Mouse (Mus musculus) forebrain, embryonic 12.5 days (tissue): ENCODE measurements around the gene Apbb1ip. TPM values are rescaled to one million over a fixed set of nuclear protein-coding genes. Genes with fewer than 3 reads are reported as not detected.
A peak's percentile ranks its signal among the peaks of the same experiment; 100 is the strongest.

Source experiments
- ATAC-seq: fragments of 200-750 bp; cut with Nextera tagmentation; 2 replicates; pipeline ENCODE4 v1.8.0; 2017; ENCODE audit warnings: moderate TSS enrichment; ENCODE audit not compliant: low FRiP score
- H3K27ac ChIP-seq: fragments of 300-500 bp; sonication (generic); 2 replicates; pipeline ENCODE4 v1.5.1; 2016; ENCODE audit warnings: mild to moderate bottlenecking
- H3K27me3 ChIP-seq: fragments of 300-500 bp; sonication (generic); 2 replicates; pipeline ENCODE4 v1.6.1; 2016; ENCODE audit warnings: mild to moderate bottlenecking
- H3K36me3 ChIP-seq: fragments of 300-500 bp; sonication (generic); replicated peaks from 2 replicates; pipeline ENCODE4 v1.6.1; 2016; ENCODE audit warnings: mild to moderate bottlenecking
- H3K4me1 ChIP-seq: fragments of 300-500 bp; sonication (generic); 2 replicates; pipeline ENCODE4 v1.6.1; 2016
- H3K4me2 ChIP-seq: fragments of 300-500 bp; sonication (generic); 2 replicates; pipeline ENCODE4 v1.6.1; 2016; ENCODE audit warnings: mild to moderate bottlenecking, moderate library complexity
- H3K4me3 ChIP-seq: fragments of 300-500 bp; sonication (generic); replicated peaks from 2 replicates; pipeline ENCODE4 v1.5.1; 2016; ENCODE audit warnings: mild to moderate bottlenecking
- H3K9ac ChIP-seq: fragments of 300-500 bp; sonication (generic); 2 replicates; pipeline ENCODE4 v1.6.1; 2016; ENCODE audit warnings: mild to moderate bottlenecking
- H3K9me3 ChIP-seq: fragments of 300-500 bp; sonication (generic); 2 replicates; pipeline ENCODE4 v1.6.1; 2016
- WGBS: fragments of 180-500 bp; shearing (Covaris S2); methylation state at CpG from one replicate; pipeline ENCODE4 v1.1.7; 2016; 5-methylcytosine and 5-hydroxymethylcytosine counted together
- polyA plus RNA-seq: library from polyadenylated mRNA; unstranded; fragments of >200 nt; fragmentation: Nextera tagmentation; extraction: Ambion mirVana; gene quantifications from 2 replicates; pipeline ENCODE4 v1.2.1, GENCODE M21; 2016

The Apbb1ip gene
- polyA plus RNA-seq: 0.76 and 1.00 TPM in 2 replicates

- Histone ChIP-seq H3K9ac (peak within 1 kb of the TSS; percentile 61), H3K4me2 (peak within 1 kb of the TSS; percentile 82), H3K4me1 (peaks cover 13% of the 10 kb centered on the region), H3K27me3 (peaks cover 27% of the 10 kb centered on the region), H3K9me3 (no peaks in the 10 kb centered on the region), H3K27ac (no peak within 1 kb of the TSS), H3K4me3 (peak within 1 kb of the TSS; percentile 44), H3K36me3 (no peaks in the 10 kb centered on the region)
- ATAC-seq: no peak
- WGBS: 19% methylated on average over 9 of the region's 9 CpGs
These were observed at the start of gene Apbb1ip for GRCm38 (mm10) chr2:22773549-22774180. Gene Apbb1ip (plus strand): TSS chr2:22774094.

GRCm38 (mm10) chr2:22727113-22727512 is 46.8 kb upstream of the Apbb1ip start:
- Histone ChIP-seq H3K9ac (no peak overlapping the region), H3K4me1 (no peaks in the 10 kb centered on the region), H3K4me3 (no peak overlapping the region), H3K27ac (no peak overlapping the region), H3K36me3 (no peaks in the 10 kb centered on the region), H3K4me2 (no peak overlapping the region), H3K9me3 (no peaks in the 10 kb centered on the region), H3K27me3 (no peaks in the 10 kb centered on the region)
- WGBS: 77% methylated on average over 1 of the region's 1 CpGs
- ATAC-seq: no peak

- no peak overlapping the region for H3K4me2 ChIP-seq
- no peaks in the 10 kb centered on the region for H3K4me1 ChIP-seq
- H3K36me3 ChIP-seq: no peaks in the 10 kb centered on the region
- H3K27ac ChIP-seq: no peak overlapping the region
- H3K9ac ChIP-seq: no peak overlapping the region
- no peak overlapping the region for H3K4me3 ChIP-seq
- no peaks in the 10 kb centered on the region for H3K27me3 ChIP-seq
- no peak for ATAC-seq
- WGBS: 81% methylated on average over 2 of the region's 2 CpGs
- no peaks in the 10 kb centered on the region for H3K9me3 ChIP-seq
These were observed 37.8 kb upstream of the Apbb1ip start for GRCm38 (mm10) chr2:22736134-22736533.

- ATAC-seq: no peak
- Histone ChIP-seq H3K27me3 (no peaks in the 10 kb centered on the region), H3K9me3 (no peaks in the 10 kb centered on the region), H3K9ac (no peak overlapping the region), H3K27ac (no peak overlapping the region), H3K4me2 (no peak overlapping the region), H3K4me3 (no peak overlapping the region), H3K36me3 (no peaks in the 10 kb centered on the region), H3K4me1 (0 out of 2 replicates have a peak, but pooled peaks cover 4% of the 10 kb centered on the region)
- 55% methylated on average over 1 of the region's 1 CpGs for WGBS
These were observed 34.5 kb upstream of the Apbb1ip start for GRCm38 (mm10) chr2:22739369-22739768.

- ATAC-seq: no peak
- no peaks in the 10 kb centered on the region for H3K9me3 ChIP-seq
- 67% methylated on average over 1 of the region's 1 CpGs for WGBS
- H3K36me3 ChIP-seq: no peaks in the 10 kb centered on the region
- H3K9ac ChIP-seq: no peak overlapping the region
- no peak overlapping the region for H3K4me3 ChIP-seq
- H3K27ac ChIP-seq: no peak overlapping the region
- no peaks in the 10 kb centered on the region for H3K27me3 ChIP-seq
- H3K4me1 ChIP-seq: 0 out of 2 replicates have a peak, but pooled peaks cover 4% of the 10 kb centered on the region
- no peak overlapping the region for H3K4me2 ChIP-seq
These were observed 33.5 kb upstream of the Apbb1ip start for GRCm38 (mm10) chr2:22740441-22740840.

- Histone ChIP-seq H3K36me3 (no peaks in the 10 kb centered on the region), H3K9me3 (no peaks in the 10 kb centered on the region), H3K27me3 (no peaks in the 10 kb centered on the region), H3K4me2 (no peak overlapping the region), H3K4me3 (no peak overlapping the region), H3K4me1 (0 out of 2 replicates have a peak, but pooled peaks cover 4% of the 10 kb centered on the region), H3K27ac (no peak overlapping the region), H3K9ac (no peak overlapping the region)
- WGBS: 72% methylated on average over 3 of the region's 3 CpGs
- no peak for ATAC-seq
These were observed 32.7 kb upstream of the Apbb1ip start for GRCm38 (mm10) chr2:22741222-22741621.

GRCm38 (mm10) chr2:22744121-22744761 is 29.7 kb upstream of the Apbb1ip start:
- under 1% methylated on average over 21 of the region's 38 CpGs for WGBS
- Histone ChIP-seq H3K4me1 (0 out of 2 replicates have a peak, but pooled peaks cover 4% of the 10 kb centered on the region), H3K27ac (no peak overlapping the region), H3K9ac (no peak overlapping the region), H3K36me3 (no peaks in the 10 kb centered on the region), H3K27me3 (no peaks in the 10 kb centered on the region), H3K9me3 (no peaks in the 10 kb centered on the region), H3K4me3 (no peak overlapping the region), H3K4me2 (no peak overlapping the region)
- ATAC-seq: no peak

GRCm38 (mm10) chr2:22744876-22745275 is 29.0 kb upstream of the Apbb1ip start:
- Histone ChIP-seq H3K9me3 (no peaks in the 10 kb centered on the region), H3K27me3 (no peaks in the 10 kb centered on the region), H3K27ac (no peak overlapping the region), H3K4me2 (no peak overlapping the region), H3K4me3 (no peak overlapping the region), H3K9ac (no peak overlapping the region), H3K36me3 (no peaks in the 10 kb centered on the region), H3K4me1 (0 out of 2 replicates have a peak, but pooled peaks cover 4% of the 10 kb centered on the region)
- 2% methylated on average over 19 of the region's 19 CpGs for WGBS
- ATAC-seq: no peak

GRCm38 (mm10) chr2:22746785-22747184 is 27.1 kb upstream of the Apbb1ip start:
- ATAC-seq: no peak
- H3K27me3 ChIP-seq: no peaks in the 10 kb centered on the region
- H3K4me1 ChIP-seq: 0 out of 2 replicates have a peak, but pooled peaks cover 4% of the 10 kb centered on the region
- H3K4me3 ChIP-seq: no peak overlapping the region
- H3K27ac ChIP-seq: no peak overlapping the region
- H3K9ac ChIP-seq: no peak overlapping the region
- no peaks in the 10 kb centered on the region for H3K9me3 ChIP-seq
- H3K36me3 ChIP-seq: no peaks in the 10 kb centered on the region
- no peak overlapping the region for H3K4me2 ChIP-seq

- Histone ChIP-seq H3K4me3 (no peak overlapping the region), H3K36me3 (no peaks in the 10 kb centered on the region)
These were observed 26.0 kb upstream of the Apbb1ip start for GRCm38 (mm10) chr2:22747941-22748340.

GRCm38 (mm10) chr2:22749761-22750160 is 24.1 kb upstream of the Apbb1ip start:
- ATAC-seq: no peak
- Histone ChIP-seq H3K36me3 (no peaks in the 10 kb centered on the region), H3K4me1 (no peaks in the 10 kb centered on the region), H3K9me3 (no peaks in the 10 kb centered on the region), H3K9ac (no peak overlapping the region), H3K27me3 (no peaks in the 10 kb centered on the region), H3K27ac (no peak overlapping the region), H3K4me2 (no peak overlapping the region), H3K4me3 (no peak overlapping the region)
- 86% methylated on average over 3 of the region's 3 CpGs for WGBS

More at GRCm38 (mm10) chr2:22747941-22748340, 26.0 kb upstream of the Apbb1ip start:
- no peak for ATAC-seq
- Histone ChIP-seq H3K9ac (no peak overlapping the region), H3K9me3 (no peaks in the 10 kb centered on the region), H3K27me3 (no peaks in the 10 kb centered on the region), H3K4me1 (0 out of 2 replicates have a peak, but pooled peaks cover 4% of the 10 kb centered on the region), H3K4me2 (no peak overlapping the region), H3K27ac (no peak overlapping the region)

- Histone ChIP-seq H3K27ac (no peak overlapping the region), H3K27me3 (no peaks in the 10 kb centered on the region), H3K4me2 (no peak overlapping the region), H3K9ac (no peak overlapping the region), H3K9me3 (no peaks in the 10 kb centered on the region), H3K4me3 (no peak overlapping the region), H3K36me3 (no peaks in the 10 kb centered on the region), H3K4me1 (no peaks in the 10 kb centered on the region)
- WGBS: 88% methylated on average over 4 of the region's 4 CpGs
- ATAC-seq: no peak
These were observed 21.4 kb upstream of the Apbb1ip start for GRCm38 (mm10) chr2:22752492-22752891.
